Mouse (Mus musculus): Measurements from ENCODE around the gene Klhl11. TPM values are rescaled to one million over a fixed set of nuclear protein-coding genes. Genes with fewer than 3 reads are reported as not detected.

Klhl11 gene
- total RNA-seq (2014; fragmentation: Nextera tagmentation) (22.4 and 28.3 TPM in 2 replicates), total RNA-seq (2017) (23.4 and 27.5 TPM in 2 replicates), polyA plus RNA-seq (2012) (2.9 and 3.4 TPM in 2 replicates)

- ATAC-seq (ENCODE audit: extremely low read depth, insufficient number of reproducible peaks, low FRiP score, poor library complexity, severe bottlenecking): peak; percentile 77
- Histone ChIP-seq H3K27me3 (ENCODE audit: insufficient read depth, low read length) (no peaks in the 10 kb centered on the region), H3K36me3 (replicated peaks) (peaks cover 49% of the 10 kb centered on the region), H3K4me1 (ENCODE audit: insufficient read depth, low read depth, low read length) (peaks cover 47% of the 10 kb centered on the region), H3K9me3 (replicated peaks) (no peaks in the 10 kb centered on the region), H3K4me3 (ENCODE audit: low read depth, low read length) (peak within 1 kb of the TSS; percentile 87)
- peak; percentile 87 for DNase-seq (ENCODE audit: low spot score)
- peak; percentile 41; the same call in 1 of the 2 replicates for TF ChIP-seq CTCF (IDR thresholded peaks at IDR 0.05; ENCODE audit: low read depth, low read length)
- no peak for TF ChIP-seq GATA1 (IDR thresholded peaks at IDR 0.05; ENCODE audit: borderline replicate concordance, low read length)
- no peak for TF ChIP-seq TAL1 (conservative IDR thresholded peaks at IDR 0.05; ENCODE audit: low read depth, low read length)
- no peak for TF ChIP-seq GATA2 (IDR thresholded peaks at IDR 0.05; ENCODE audit: borderline replicate concordance, low read depth, low read length)
These were observed at the start of gene Klhl11 for GRCm38 (mm10) chr11:100472197-100472934. Gene Klhl11 (minus strand): TSS chr11:100472741.

DNA sequence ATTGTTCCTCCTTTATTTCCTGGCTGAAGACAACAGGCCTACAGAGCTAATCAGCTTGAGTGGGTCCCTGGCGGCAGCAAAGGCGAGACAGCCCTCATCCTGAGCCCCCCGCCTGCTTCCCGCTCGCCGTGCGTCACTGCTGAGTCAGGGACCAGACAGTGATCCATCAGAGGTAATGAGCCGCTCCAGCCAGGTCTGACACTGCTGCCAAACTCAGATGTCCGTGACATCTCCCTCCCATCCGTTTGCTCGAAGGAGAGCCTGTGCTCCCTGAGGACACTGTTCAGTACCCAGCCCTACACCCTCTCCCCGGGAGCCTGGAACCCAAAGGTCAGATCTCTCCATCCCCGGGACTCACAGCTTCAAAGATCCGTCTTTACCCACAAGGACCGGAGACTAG lies 48.3 kb upstream of the Klhl11 start:
- Histone ChIP-seq H3K4me3 (ENCODE audit: low read depth, low read length) (no peak overlapping the region), H3K9me3 (replicated peaks) (no peaks in the 10 kb centered on the region), H3K36me3 (replicated peaks) (peaks cover 100% of the 10 kb centered on the region), H3K4me1 (ENCODE audit: insufficient read depth, low read depth, low read length) (peaks cover 28% of the 10 kb centered on the region), H3K27me3 (ENCODE audit: insufficient read depth, low read length) (no peaks in the 10 kb centered on the region)
- ATAC-seq (ENCODE audit: extremely low read depth, insufficient number of reproducible peaks, low FRiP score, poor library complexity, severe bottlenecking): no peak
- no peak for DNase-seq (ENCODE audit: low spot score)
- TF ChIP-seq TAL1 (conservative IDR thresholded peaks at IDR 0.05; ENCODE audit: low read depth, low read length) (no peak), POLR2AphosphoS5 (IDR thresholded peaks at IDR 0.05; ENCODE audit: insufficient replicate concordance, low read depth, low read length) (no peak), CTCF (IDR thresholded peaks at IDR 0.05; ENCODE audit: low read depth, low read length) (no peak), GATA2 (IDR thresholded peaks at IDR 0.05; ENCODE audit: borderline replicate concordance, low read depth, low read length) (no peak), GATA1 (IDR thresholded peaks at IDR 0.05; ENCODE audit: borderline replicate concordance, low read length) (no peak)

- Histone ChIP-seq H3K4me3 (ENCODE audit: low read depth, low read length) (no peak overlapping the region), H3K9me3 (replicated peaks) (no peaks in the 10 kb centered on the region), H3K27me3 (ENCODE audit: insufficient read depth, low read length) (no peaks in the 10 kb centered on the region), H3K36me3 (replicated peaks) (peaks cover 100% of the 10 kb centered on the region), H3K4me1 (ENCODE audit: insufficient read depth, low read depth, low read length) (peaks cover 11% of the 10 kb centered on the region; the same call in 1 of the 2 replicates)
- DNase-seq (ENCODE audit: low spot score): no peak
- ATAC-seq (ENCODE audit: extremely low read depth, insufficient number of reproducible peaks, low FRiP score, poor library complexity, severe bottlenecking): no peak
- TF ChIP-seq CTCF (IDR thresholded peaks at IDR 0.05; ENCODE audit: low read depth, low read length) (no peak), GATA1 (IDR thresholded peaks at IDR 0.05; ENCODE audit: borderline replicate concordance, low read length) (no peak), GATA2 (IDR thresholded peaks at IDR 0.05; ENCODE audit: borderline replicate concordance, low read depth, low read length) (no peak), TAL1 (conservative IDR thresholded peaks at IDR 0.05; ENCODE audit: low read depth, low read length) (no peak), POLR2AphosphoS5 (IDR thresholded peaks at IDR 0.05; ENCODE audit: insufficient replicate concordance, low read depth, low read length) (no peak)
These were observed 46.6 kb upstream of the Klhl11 start for GRCm38 (mm10) chr11:100519188-100519587.

GRCm38 (mm10) chr11:100518188-100518591 lies 45.6 kb upstream of the Klhl11 start:
- no peak overlapping the region for H3K4me3 ChIP-seq (ENCODE audit: low read depth, low read length)
- H3K9me3 ChIP-seq (replicated peaks): no peaks in the 10 kb centered on the region
- DNase-seq (ENCODE audit: low spot score) (no peak), ATAC-seq (ENCODE audit: extremely low read depth, insufficient number of reproducible peaks, low FRiP score, poor library complexity, severe bottlenecking) (no peak)
- H3K27me3 ChIP-seq (ENCODE audit: insufficient read depth, low read length): no peaks in the 10 kb centered on the region
- TF ChIP-seq TAL1 (conservative IDR thresholded peaks at IDR 0.05; ENCODE audit: low read depth, low read length): no peak
- no peak for TF ChIP-seq POLR2AphosphoS5 (IDR thresholded peaks at IDR 0.05; ENCODE audit: insufficient replicate concordance, low read depth, low read length)
- no peak for TF ChIP-seq GATA2 (IDR thresholded peaks at IDR 0.05; ENCODE audit: borderline replicate concordance, low read depth, low read length)
- no peak for TF ChIP-seq GATA1 (IDR thresholded peaks at IDR 0.05; ENCODE audit: borderline replicate concordance, low read length)
- no peak for TF ChIP-seq CTCF (IDR thresholded peaks at IDR 0.05; ENCODE audit: low read depth, low read length)
- H3K36me3 ChIP-seq (replicated peaks): peaks cover 100% of the 10 kb centered on the region
- H3K4me1 ChIP-seq (ENCODE audit: insufficient read depth, low read depth, low read length): peaks cover 5% of the 10 kb centered on the region; the same call in 1 of the 2 replicates

GRCm38 (mm10) chr11:100516291-100516690 lies 43.8 kb upstream of the Klhl11 start:
- no peaks in the 10 kb centered on the region for H3K9me3 ChIP-seq (replicated peaks)
- peaks cover 4% of the 10 kb centered on the region; the same call in 1 of the 2 replicates for H3K4me1 ChIP-seq (ENCODE audit: insufficient read depth, low read depth, low read length)
- H3K27me3 ChIP-seq (ENCODE audit: insufficient read depth, low read length): no peaks in the 10 kb centered on the region
- DNase-seq (ENCODE audit: low spot score) (no peak), ATAC-seq (ENCODE audit: extremely low read depth, insufficient number of reproducible peaks, low FRiP score, poor library complexity, severe bottlenecking) (no peak)
- H3K36me3 ChIP-seq (replicated peaks): peaks cover 99% of the 10 kb centered on the region
- TF ChIP-seq POLR2AphosphoS5 (IDR thresholded peaks at IDR 0.05; ENCODE audit: insufficient replicate concordance, low read depth, low read length): no peak
- TF ChIP-seq GATA2 (IDR thresholded peaks at IDR 0.05; ENCODE audit: borderline replicate concordance, low read depth, low read length): no peak
- TF ChIP-seq TAL1 (conservative IDR thresholded peaks at IDR 0.05; ENCODE audit: low read depth, low read length): no peak
- no peak for TF ChIP-seq CTCF (IDR thresholded peaks at IDR 0.05; ENCODE audit: low read depth, low read length)
- no peak for TF ChIP-seq GATA1 (IDR thresholded peaks at IDR 0.05; ENCODE audit: borderline replicate concordance, low read length)
- H3K4me3 ChIP-seq (ENCODE audit: low read depth, low read length): no peak overlapping the region

- ATAC-seq (ENCODE audit: extremely low read depth, insufficient number of reproducible peaks, low FRiP score, poor library complexity, severe bottlenecking): no peak
- no peaks in the 10 kb centered on the region for H3K27me3 ChIP-seq (ENCODE audit: insufficient read depth, low read length)
- no peak for DNase-seq (ENCODE audit: low spot score)
These were observed 43.2 kb upstream of the Klhl11 start for GRCm38 (mm10) chr11:100515789-100516188.

More at GRCm38 (mm10) chr11:100515789-100516188, 43.2 kb upstream of the Klhl11 start:
- TF ChIP-seq TAL1 (conservative IDR thresholded peaks at IDR 0.05; ENCODE audit: low read depth, low read length) (no peak), GATA1 (IDR thresholded peaks at IDR 0.05; ENCODE audit: borderline replicate concordance, low read length) (no peak), POLR2AphosphoS5 (IDR thresholded peaks at IDR 0.05; ENCODE audit: insufficient replicate concordance, low read depth, low read length) (no peak), GATA2 (IDR thresholded peaks at IDR 0.05; ENCODE audit: borderline replicate concordance, low read depth, low read length) (no peak), CTCF (IDR thresholded peaks at IDR 0.05; ENCODE audit: low read depth, low read length) (no peak)
- no peak overlapping the region for H3K4me3 ChIP-seq (ENCODE audit: low read depth, low read length)
- no peaks in the 10 kb centered on the region for H3K9me3 ChIP-seq (replicated peaks)
- H3K4me1 ChIP-seq (ENCODE audit: insufficient read depth, low read depth, low read length): peaks cover 4% of the 10 kb centered on the region; the same call in 1 of the 2 replicates
- H3K36me3 ChIP-seq (replicated peaks): peaks cover 99% of the 10 kb centered on the region
